Mouse (Mus musculus): Measurements from ENCODE around the gene Ndfip2.

DNA sequence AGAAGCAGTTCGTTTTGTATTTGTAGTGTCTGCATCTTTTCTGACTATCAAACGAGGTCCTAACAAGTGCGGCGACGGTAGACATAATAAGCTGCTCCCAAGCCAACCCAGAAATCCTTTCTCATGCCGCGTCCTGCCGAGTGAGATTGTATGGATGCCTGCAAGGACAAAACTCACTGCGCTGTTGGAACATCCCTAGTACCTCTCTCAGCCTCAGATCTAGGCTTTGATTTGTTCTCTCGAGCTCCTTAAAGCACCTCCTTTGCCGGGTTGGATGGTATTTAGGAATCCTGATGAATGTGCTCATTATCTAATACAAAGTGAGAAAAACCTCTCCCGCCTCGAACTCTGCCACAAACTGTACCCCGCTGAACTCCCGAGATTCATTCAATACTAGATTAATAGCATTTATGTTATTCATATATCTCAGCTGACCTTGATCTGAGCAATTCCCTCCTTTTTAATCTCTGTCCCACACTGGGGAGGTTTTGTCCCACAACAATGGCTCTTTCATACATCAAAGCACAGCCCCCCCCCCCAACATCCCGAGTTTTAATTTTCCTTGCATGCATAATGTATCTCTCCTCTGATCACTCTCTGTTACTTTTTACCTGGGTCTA, 75.2 kb downstream of the Ndfip2 start:
- TF ChIP-seq CTCF (conservative IDR thresholded peaks at IDR 0.05; ENCODE audit: insufficient read depth, insufficient read length, low read depth, low read length) (no peak), POLR2A (IDR thresholded peaks at IDR 0.05; ENCODE audit: low read depth, low read length) (no peak)
